ENCODE assay signal across 11 mouse cellular contexts in genomic region chr2:70558843-70559451, GRCm38 (mm10). TPM values are rescaled to one million over a fixed set of nuclear protein-coding genes. Genes with fewer than 3 reads are reported as not detected.
A peak's percentile ranks its signal among the peaks of the same experiment; 100 is the strongest.
DNase-seq lines count a peak whose midpoint lies in the region; ATAC-seq and TF ChIP-seq lines count a peak whose summit lies in the region.
"Had no signal": no experiment of that assay in that cellular context is flagged by ENCODE, and none has a peak within 500 bp of the region (broad histone marks: within the 10 kb centered on the region; RNA-seq: fewer than 3 reads in every experiment).

No protein-coding gene starts in this region.

- no peaks in the 10 kb centered on the region for H3K9me3 ChIP-seq in forebrain, embryonic 13.5 days (replicated peaks)
- no peaks in the 10 kb centered on the region for H3K9me3 ChIP-seq in forebrain, embryonic 10.5 days
- no peaks in the 10 kb centered on the region for H3K9me3 ChIP-seq in forebrain, embryonic 15.5 days
- H3K9me3 ChIP-seq in midbrain, postnatal 0 days (ENCODE audit: low read length): no peaks in the 10 kb centered on the region
- H3K9me3 ChIP-seq: heart, embryonic 12.5 days had no signal

- TF ChIP-seq CTCF in midbrain, postnatal 0 days (IDR thresholded peaks at IDR 0.05): no peak

- H3K4me3 ChIP-seq in forebrain, embryonic 13.5 days: peak overlapping the region; percentile 19
- H3K4me3 ChIP-seq in forebrain, embryonic 10.5 days: no peak overlapping the region
- H3K4me3 ChIP-seq in forebrain, embryonic 15.5 days: peak overlapping the region; percentile 24
- H3K4me3 ChIP-seq in midbrain, postnatal 0 days (ENCODE audit: low read depth, low read length): peak overlapping the region; percentile 27
- H3K4me3 ChIP-seq: heart, embryonic 12.5 days had no signal

- 13% methylated on average over 24 of the region's 24 CpGs for WGBS in forebrain, embryonic 13.5 days
- WGBS in forebrain, embryonic 10.5 days: 13% methylated on average over 24 of the region's 24 CpGs
- 10% methylated on average over 24 of the region's 24 CpGs for WGBS in forebrain, embryonic 15.5 days
- 6% methylated on average over 24 of the region's 24 CpGs for WGBS in midbrain, postnatal 0 days

- peak overlapping the region; percentile 38 for H3K4me2 ChIP-seq in forebrain, embryonic 13.5 days
- H3K4me2 ChIP-seq in forebrain, embryonic 15.5 days (replicated peaks): peak overlapping the region; percentile 65
- H3K4me2 ChIP-seq in midbrain, postnatal 0 days (ENCODE audit: low read depth, low read length, poor library complexity, severe bottlenecking): peak overlapping the region; percentile 60
- H3K4me2 ChIP-seq: heart, embryonic 12.5 days had no signal

- ATAC-seq in forebrain, embryonic 13.5 days: no peak
- ATAC-seq in forebrain, embryonic 15.5 days (replicated peaks): no peak
- ATAC-seq in midbrain, postnatal 0 days (ENCODE audit: low FRiP score): no peak
- ATAC-seq in frontal cortex, adult (ENCODE audit: low TSS enrichment): no peak
- ATAC-seq: liver, postnatal 0 days had no signal

- H3K9ac ChIP-seq in forebrain, embryonic 13.5 days: peak overlapping the region; percentile 12
- peak overlapping the region; percentile 20; the same call in 1 of the 2 replicates for H3K9ac ChIP-seq in forebrain, embryonic 15.5 days (replicated peaks)
- 0 out of 2 replicates have a peak overlapping the region, but pooled peaks have one; percentile 36 for H3K9ac ChIP-seq in midbrain, postnatal 0 days (replicated peaks; ENCODE audit: low read length, poor library complexity, severe bottlenecking)
- H3K9ac ChIP-seq: heart, embryonic 12.5 days; liver, postnatal 0 days had no signal

- H3K36me3 ChIP-seq in forebrain, embryonic 13.5 days (ENCODE audit: poor library complexity, severe bottlenecking): no peaks in the 10 kb centered on the region
- H3K36me3 ChIP-seq in forebrain, embryonic 10.5 days (replicated peaks): no peaks in the 10 kb centered on the region
- H3K36me3 ChIP-seq in forebrain, embryonic 15.5 days: no peaks in the 10 kb centered on the region
- H3K36me3 ChIP-seq in midbrain, postnatal 0 days (ENCODE audit: insufficient read depth, low read length): no peaks in the 10 kb centered on the region
- H3K36me3 ChIP-seq: G1E; heart, embryonic 12.5 days had no signal

- peaks cover 45% of the 10 kb centered on the region for H3K4me1 ChIP-seq in forebrain, embryonic 13.5 days
- H3K4me1 ChIP-seq in forebrain, embryonic 10.5 days: peaks cover 49% of the 10 kb centered on the region
- peaks cover 41% of the 10 kb centered on the region for H3K4me1 ChIP-seq in forebrain, embryonic 15.5 days
- H3K4me1 ChIP-seq in midbrain, postnatal 0 days (ENCODE audit: insufficient read depth, low read length): no peaks in the 10 kb centered on the region

- DNase-seq in forebrain, embryonic 10.5 days (ENCODE audit: extremely low spot score, low spot score): no peak
- DNase-seq in CD4-positive, CD25-positive, alpha-beta regulatory T cell, adult 2 months (ENCODE audit: low read depth, low spot score): peak; percentile 57
- DNase-seq in midbrain, postnatal 0 days (ENCODE audit: low spot score): no peak
- no peak for DNase-seq in left cerebral cortex, adult 9 months (ENCODE audit: low spot score in 2 of 2)
- DNase-seq in kidney, adult 18-20 months: no peak

- H3K27me3 ChIP-seq in forebrain, embryonic 13.5 days: peaks cover 54% of the 10 kb centered on the region
- peaks cover 74% of the 10 kb centered on the region for H3K27me3 ChIP-seq in forebrain, embryonic 10.5 days (ENCODE audit: poor library complexity, severe bottlenecking)
- peaks cover 33% of the 10 kb centered on the region for H3K27me3 ChIP-seq in forebrain, embryonic 15.5 days
- H3K27me3 ChIP-seq in midbrain, postnatal 0 days (ENCODE audit: insufficient read depth, low read length): peaks cover 12% of the 10 kb centered on the region; the same call in 1 of the 2 replicates

- H3K27ac ChIP-seq in forebrain, embryonic 13.5 days: no peak overlapping the region; the same call in 1 of the 2 replicates
- no peak overlapping the region for H3K27ac ChIP-seq in forebrain, embryonic 10.5 days
- H3K27ac ChIP-seq in forebrain, embryonic 15.5 days (replicated peaks): peak overlapping the region; percentile 93
- peak overlapping the region; percentile 67 for H3K27ac ChIP-seq in midbrain, postnatal 0 days (ENCODE audit: low read depth, low read length)

RNA-seq across cellular contexts. Expression of gene Gad1, which starts 6.1 kb away (rescaled TPM):
- polyA plus RNA-seq in forebrain, embryonic 13.5 days (2015; fragmentation: Nextera tagmentation; extraction: Ambion mirVana): 35.5 and 45.4 TPM in 2 replicates
- polyA plus RNA-seq in forebrain, embryonic 10.5 days (2016; fragmentation: Nextera tagmentation; extraction: Ambion mirVana): 2.3 and 3.4 TPM in 2 replicates
- 70.9 and 71.1 TPM in 2 replicates for polyA plus RNA-seq in forebrain, embryonic 15.5 days (2015; fragmentation: Nextera tagmentation; extraction: Ambion mirVana)
- total RNA-seq in midbrain, postnatal 0 days (2014; rRNA removed): 154 and 181 TPM in 2 replicates
- 160 and 176 TPM in 2 replicates for polyA plus RNA-seq in midbrain, postnatal 0 days (2015; fragmentation: Nextera tagmentation; extraction: Ambion mirVana)
- polyA plus RNA-seq: G1E had no signal

RNA-seq across cellular contexts. Expression of gene Erich2, which starts 50.3 kb away (rescaled TPM):
- polyA plus RNA-seq in forebrain, embryonic 13.5 days (2015; fragmentation: Nextera tagmentation; extraction: Ambion mirVana): 2.2 and 2.8 TPM in 2 replicates
- polyA plus RNA-seq in forebrain, embryonic 10.5 days (2016; fragmentation: Nextera tagmentation; extraction: Ambion mirVana): 0.56 and 0.77 TPM in 2 replicates
- polyA plus RNA-seq in forebrain, embryonic 15.5 days (2015; fragmentation: Nextera tagmentation; extraction: Ambion mirVana): 2.0 and 2.4 TPM in 2 replicates
- 0.52 and 0.66 TPM in 2 replicates for total RNA-seq in midbrain, postnatal 0 days (2014; rRNA removed)
- 3.1 and 3.4 TPM in 2 replicates for polyA plus RNA-seq in midbrain, postnatal 0 days (2015; fragmentation: Nextera tagmentation; extraction: Ambion mirVana)
- total RNA-seq: G1E had no signal
- polyA plus RNA-seq: G1E; liver, postnatal 0 days had no signal

Comparison
In these comparisons a context has a peak if more than half of its experiments do, and no peak if none do; other contexts are left out.
1. H3K27ac ChIP-seq: peak in forebrain, embryonic 15.5 days (single experiment) and midbrain, postnatal 0 days (single experiment); none in forebrain, embryonic 13.5 days (single experiment) and forebrain, embryonic 10.5 days (single experiment).
2. Peak in every context shown above with its lines, with median percentiles within 50 percentile points of each other: H3K4me2 ChIP-seq and H3K9ac ChIP-seq.